Mouse (Mus musculus) ES-E14 (cell line): Measurements from ENCODE around the gene Mfap4. TPM values are rescaled to one million over a fixed set of nuclear protein-coding genes. Genes with fewer than 3 reads are reported as not detected.
A peak's percentile ranks its signal among the peaks of the same experiment; 100 is the strongest.

ENCODE experiments used
- DNase-seq: peaks from one replicate; pipeline ENCODE4 v3.0.0-alpha.2; 2013; ENCODE audit warnings: low read depth, low spot score
- H3K27ac ChIP-seq: 2 replicates; pipeline ENCODE4 v1.5.1; 2012; ENCODE audit warnings: low read depth, mild to moderate bottlenecking, low read length, moderate library complexity, mixed read lengths; ENCODE audit not compliant: poor library complexity, insufficient read depth, severe bottlenecking
- H3K36me3 ChIP-seq: 2 replicates; pipeline ENCODE4 v1.6.1; 2012; ENCODE audit warnings: mild to moderate bottlenecking, low read length, moderate library complexity, mixed read lengths; ENCODE audit not compliant: control insufficient read depth, poor library complexity, insufficient read depth, severe bottlenecking
- H3K4me1 ChIP-seq, 2 experiments: fragments of 150-350 bp in 1 of 2; sonication (generic) in 1 of 2; 2 replicates each; pipeline ENCODE4 v1.6.1; 2012; ENCODE audit warnings: low read length in 2 of 2, mild to moderate bottlenecking in 1 of 2, mixed read lengths in 1 of 2; ENCODE audit not compliant: control insufficient read depth in 2 of 2, insufficient read depth in 2 of 2, poor library complexity in 1 of 2
- H3K4me3 ChIP-seq, 2 experiments: fragments of 150-350 bp in 1 of 2; sonication (generic) in 1 of 2; 2 replicates each; pipeline ENCODE4 v1.5.1; 2012; ENCODE audit warnings: low read length in 2 of 2, low read depth in 1 of 2, mild to moderate bottlenecking in 1 of 2, mixed read lengths in 1 of 2; ENCODE audit not compliant: insufficient read depth in 1 of 2, poor library complexity in 1 of 2, severe bottlenecking in 1 of 2
- H3K9ac ChIP-seq: 2 replicates; pipeline ENCODE4 v1.6.1; 2012; ENCODE audit warnings: low read depth, mild to moderate bottlenecking, low read length, mixed read lengths; ENCODE audit not compliant: poor library complexity, insufficient read depth, severe bottlenecking
- H3K9me3 ChIP-seq: fragments of 150-350 bp; sonication (generic); 2 replicates; pipeline ENCODE4 v1.6.1; 2012; ENCODE audit warnings: low read depth, mild to moderate bottlenecking, low read length; ENCODE audit not compliant: control insufficient read depth, insufficient read depth
- CHD2 ChIP-seq: IDR thresholded peaks from 2 replicates; pipeline ENCODE4 v1.6.1; 2014; ENCODE audit warnings: mild to moderate bottlenecking, low read depth, low read length, inconsistent platforms
- HCFC1 ChIP-seq: IDR thresholded peaks from 2 replicates; pipeline ENCODE4 v1.6.1; 2012; ENCODE audit warnings: low read length, inconsistent platforms, borderline replicate concordance; ENCODE audit not compliant: insufficient read depth
- MAFK ChIP-seq: IDR thresholded peaks from 2 replicates; pipeline ENCODE4 v1.6.1; 2014; ENCODE audit warnings: mild to moderate bottlenecking, low read depth, low read length, inconsistent platforms; ENCODE audit not compliant: insufficient read depth
- ZC3H11A ChIP-seq: IDR thresholded peaks from 2 replicates; pipeline ENCODE4 v1.6.1; 2012; ENCODE audit warnings: low read depth, mild to moderate bottlenecking, inconsistent platforms, low read length, borderline replicate concordance
- ZNF384 ChIP-seq: IDR thresholded peaks from 2 replicates; pipeline ENCODE4 v1.6.1; 2012; ENCODE audit warnings: low read depth, low read length, inconsistent platforms
- in situ Hi-C, 2 experiments: fragments of 600-800 bp; cut with MboI; formaldehyde crosslinking; loops; one replicate each; pipeline ENCODE4 v1.15.1; 2025; ENCODE audit warnings: low sequenced_read_pairs in 2 of 2, inconsistent platforms in 1 of 2; ENCODE audit not compliant: unreplicated experiment in 2 of 2
- total RNA-seq: library from RNA; depleted of rRNA; stranded (reverse); fragments of 300-350 nt; gene quantifications from 2 replicates; pipeline ENCODE4 v1.2.3, GENCODE M21; 2012

The Mfap4 gene
- total RNA-seq, 1 experiment: 2.9 TPM

- in situ Hi-C loops: no loop called here
- peaks cover 0 to 6% of the 10 kb centered on the region in 2 experiments; a peak in 3 of 4 replicates for H3K4me1 ChIP-seq
These were observed 7.6 kb downstream of the Mfap4 start for GRCm38 (mm10) chr11:61492749-61493401.

GRCm38 (mm10) chr11:61493525-61494128 is 8.4 kb downstream of the Mfap4 start:
- in situ Hi-C loops: no loop called here
- Histone ChIP-seq H3K36me3 (peaks cover 35% of the 10 kb centered on the region), H3K9ac (peak overlapping the region; percentile 89), H3K4me3 (peak overlapping the region; percentile 81 to 90), H3K4me1 (peaks cover 0 to 6% of the 10 kb centered on the region in 2 experiments; a peak in 2 of 4 replicates), H3K9me3 (no peaks in the 10 kb centered on the region), H3K27ac (0 out of 2 replicates have a peak overlapping the region, but pooled peaks have one; percentile 42)
- DNase-seq: no peak
- TF ChIP-seq ZC3H11A (no peak), MAFK (no peak), HCFC1 (no peak), CHD2 (no peak)

More at GRCm38 (mm10) chr11:61492749-61493401, 7.6 kb downstream of the Mfap4 start:
- Histone ChIP-seq H3K9ac (peak overlapping the region; percentile 89), H3K27ac (no peak overlapping the region), H3K4me3 (peak overlapping the region; percentile 81 to 90), H3K9me3 (no peaks in the 10 kb centered on the region), H3K36me3 (peaks cover 40% of the 10 kb centered on the region)
- no peak for TF ChIP-seq CHD2
- no peak for TF ChIP-seq ZC3H11A
- TF ChIP-seq HCFC1: no peak
- no peak for TF ChIP-seq ZNF384
- no peak for TF ChIP-seq MAFK
- no peak for DNase-seq

- Histone ChIP-seq H3K36me3 (peaks cover 29% of the 10 kb centered on the region), H3K9me3 (no peaks in the 10 kb centered on the region), H3K4me1 (peaks cover 0 to 6% of the 10 kb centered on the region in 2 experiments; a peak in 2 of 4 replicates), H3K27ac (peak within 1 kb of the TSS; percentile 75; the same call in 1 of the 2 replicates), H3K4me3 (peak within 1 kb of the TSS; percentile 81 to 90), H3K9ac (peak within 1 kb of the TSS; percentile 89)
- DNase-seq: peak; percentile 97
- in situ Hi-C loops: no loop called here
- TF ChIP-seq ZC3H11A (no peak), HCFC1 (no peak), CHD2 (no peak), ZNF384 (no peak), MAFK (no peak)
These were observed 9.1 kb downstream of the Mfap4 start, which contains the start of gene Mapk7 for GRCm38 (mm10) chr11:61494129-61494997. Mapk7 (minus strand) TSS chr11:61494406.

GRCm38 (mm10) chr11:61495528-61495927 is 10.3 kb downstream of the Mfap4 start:
- Histone ChIP-seq H3K9ac (no peak overlapping the region), H3K4me3 (no peak overlapping the region), H3K36me3 (peaks cover 18% of the 10 kb centered on the region), H3K27ac (no peak overlapping the region), H3K4me1 (peaks cover 0 to 6% of the 10 kb centered on the region in 2 experiments; a peak in 2 of 4 replicates), H3K9me3 (no peaks in the 10 kb centered on the region)
- in situ Hi-C loops: no loop called here
- no peak for DNase-seq
- TF ChIP-seq ZC3H11A: no peak
- no peak for TF ChIP-seq HCFC1
- no peak for TF ChIP-seq ZNF384
- no peak for TF ChIP-seq MAFK
- no peak for TF ChIP-seq CHD2
